Mouse (Mus musculus): ENCODE data around the gene Tfe3.

GRCm38 (mm10) chrX:7789542-7790136, 27.3 kb downstream of the Tfe3 start, which contains the start of gene Gripap1:
- TF ChIP-seq CTCF (IDR thresholded peaks at IDR 0.05; ENCODE audit: insufficient read depth, low read length) (no peak), POLR2A (IDR thresholded peaks at IDR 0.05; ENCODE audit: borderline replicate concordance, extremely low read depth, low read depth, low read length) (peak; percentile 71; the same call in 1 of the 2 replicates)
